Mouse (Mus musculus): Measurements from ENCODE around the gene Kctd15.

DNA sequence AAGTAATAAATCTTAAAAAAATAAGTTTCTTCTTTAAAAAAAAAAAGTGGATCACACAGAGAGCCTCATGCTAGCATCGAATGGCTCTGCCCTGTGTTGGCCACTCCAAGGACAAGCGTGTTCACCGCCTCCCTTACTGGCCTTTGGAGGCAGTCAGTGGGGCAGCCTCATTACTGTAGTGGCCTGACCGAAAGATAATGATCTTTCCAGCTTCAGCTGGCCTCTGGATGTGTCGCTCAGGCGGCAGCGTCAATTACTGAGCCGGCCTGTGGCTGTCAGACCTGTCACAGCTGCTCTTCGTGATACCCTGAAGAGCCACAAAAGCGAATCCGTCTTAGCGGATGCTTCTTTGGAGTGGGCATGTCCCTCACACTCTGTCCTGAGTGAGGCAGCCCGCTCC is 33.6 kb upstream of the Kctd15 start:
- no peak for TF ChIP-seq TAL1 (IDR thresholded peaks at IDR 0.05; ENCODE audit: low read length)
- no peak for TF ChIP-seq GATA1 (IDR thresholded peaks at IDR 0.05; ENCODE audit: low read length)
